Mouse (Mus musculus) ES-E14 (cell line): ENCODE results near the gene Klhl10.

ENCODE experiments used
- HCFC1 ChIP-seq: IDR thresholded peaks from 2 replicates; pipeline ENCODE4 v1.6.1; 2012; ENCODE audit warnings: low read length, inconsistent platforms, borderline replicate concordance; ENCODE audit not compliant: insufficient read depth
- MAFK ChIP-seq: IDR thresholded peaks from 2 replicates; pipeline ENCODE4 v1.6.1; 2014; ENCODE audit warnings: mild to moderate bottlenecking, low read depth, low read length, inconsistent platforms; ENCODE audit not compliant: insufficient read depth
- ZC3H11A ChIP-seq: IDR thresholded peaks from 2 replicates; pipeline ENCODE4 v1.6.1; 2012; ENCODE audit warnings: low read depth, mild to moderate bottlenecking, inconsistent platforms, low read length, borderline replicate concordance
- ZNF384 ChIP-seq: IDR thresholded peaks from 2 replicates; pipeline ENCODE4 v1.6.1; 2012; ENCODE audit warnings: low read depth, low read length, inconsistent platforms

GRCm38 (mm10) chr11:100414914-100415822 lies 26.5 kb upstream of the Klhl10 start, which contains the start of gene Fkbp10:
- TF ChIP-seq ZC3H11A, result no peak
- no peak for TF ChIP-seq ZNF384
- TF ChIP-seq HCFC1, result no peak
- no peak for TF ChIP-seq MAFK
